Mouse (Mus musculus) kidney, postnatal 25 days (tissue): Measurements from ENCODE around the gene Olfr830.
"Not testable (repeated sequence)": the region's sequence is repeated elsewhere in the genome, so short reads cannot be mapped to it uniquely, and the experiment has no call there.

Experiments
- DNase-seq, 2 experiments: peaks; one replicate each; pipeline ENCODE4 v3.0.0; 2021; ENCODE audit warnings: mixed read lengths in 2 of 2

Olfr830 gene

DNA sequence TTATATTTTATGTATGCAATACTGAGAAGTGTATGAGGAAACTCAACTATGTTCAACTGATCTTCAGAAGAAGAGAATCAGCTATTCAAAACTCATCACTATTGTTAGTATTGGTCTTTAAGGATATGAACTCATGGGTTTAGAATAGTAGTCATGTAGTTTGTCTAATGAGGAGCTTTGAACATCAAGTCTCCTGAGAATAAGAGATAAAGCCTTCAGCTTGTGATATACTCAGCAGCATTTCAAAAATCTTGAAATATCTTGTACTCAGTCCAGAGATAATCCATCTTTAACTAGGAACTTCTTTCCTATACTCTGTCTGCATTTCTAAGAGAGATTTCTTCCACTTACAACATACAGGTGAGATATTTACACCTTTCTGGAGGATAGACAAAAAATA lies at the start of gene Olfr830:
TSS of gene Olfr830 (plus strand) at position 301 of the 400 bp plus-strand sequence.
- no peak for DNase-seq

- no peak for DNase-seq
These were observed 19.9 kb upstream of the Olfr830 start, which contains the start of gene Olfr829 for GRCm38 (mm10) chr9:18854633-18855032. Gene Olfr829 (plus strand): TSS chr9:18854933.

- not testable (repeated sequence) for DNase-seq
These were observed 33.2 kb downstream of the Olfr830 start for GRCm38 (mm10) chr9:18907699-18908098.

DNA sequence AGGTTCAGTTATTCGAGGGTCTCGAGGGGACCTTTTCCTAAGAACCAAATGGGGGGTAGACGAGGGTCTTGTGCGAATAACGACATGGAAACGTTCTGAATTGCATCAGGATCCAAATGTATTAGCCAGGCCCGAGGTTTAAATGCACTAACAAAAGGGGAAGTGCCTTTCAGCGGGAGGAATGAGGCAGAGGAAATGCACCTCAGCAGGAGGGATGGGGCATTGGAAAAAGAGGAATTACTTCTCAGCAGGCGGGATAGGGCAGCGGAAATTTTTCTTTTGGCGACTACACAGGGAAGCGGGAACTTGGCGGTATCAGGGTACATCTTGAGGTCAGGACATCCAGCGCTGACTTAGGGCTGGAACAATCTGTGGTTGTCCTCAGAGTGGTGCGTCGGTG lies 53.4 kb downstream of the Olfr830 start:
- DNase-seq: not testable (repeated sequence)
